Mouse (Mus musculus) spleen, adult 2 months (tissue): ENCODE measurements around the gene Sgta. TPM values are rescaled to one million over a fixed set of nuclear protein-coding genes. Genes with fewer than 3 reads are reported as not detected.

Source experiments
- DNase-seq, 2 experiments: peaks; one replicate each; pipeline versions ENCODE4 v3.0.0 to v3.0.0-alpha.2; 2012 to 2021; ENCODE audit warnings: low spot score in 2 of 2, low read depth in 1 of 2
- H3K27ac ChIP-seq: fragments of 200-500 bp; 2 replicates; pipeline ENCODE4 v1.5.1; 2012; ENCODE audit warnings: low read length, inconsistent platforms; ENCODE audit not compliant: insufficient read depth
- H3K27me3 ChIP-seq: fragments of 200-500 bp; 2 replicates; pipeline ENCODE4 v1.6.1; 2012; ENCODE audit warnings: mild to moderate bottlenecking, moderate library complexity, low read length, inconsistent platforms; ENCODE audit not compliant: control insufficient read depth, insufficient read depth
- H3K36me3 ChIP-seq: fragments of 200-500 bp; 2 replicates; pipeline ENCODE4 v1.6.1; 2012; ENCODE audit warnings: mild to moderate bottlenecking, low read length, inconsistent platforms; ENCODE audit not compliant: control insufficient read depth, insufficient read depth
- H3K4me1 ChIP-seq: fragments of 200-500 bp; 2 replicates; pipeline ENCODE4 v1.6.1; 2011; ENCODE audit warnings: inconsistent platforms; ENCODE audit not compliant: control insufficient read depth, insufficient read depth, insufficient read length
- H3K4me3 ChIP-seq: fragments of 200-500 bp; 2 replicates; pipeline ENCODE4 v1.5.1; 2011; ENCODE audit warnings: mild to moderate bottlenecking, inconsistent platforms; ENCODE audit not compliant: insufficient read depth, insufficient read length; ENCODE audit errors: extremely low read depth
- CTCF ChIP-seq: fragments of 200-500 bp; IDR thresholded peaks from 2 replicates; pipeline ENCODE4 v1.5.1; 2011; ENCODE audit warnings: mild to moderate bottlenecking, inconsistent platforms; ENCODE audit not compliant: insufficient read depth, insufficient read length, insufficient replicate concordance; ENCODE audit errors: extremely low read depth
- POLR2A ChIP-seq: fragments of 200-500 bp; IDR thresholded peaks from 2 replicates; pipeline ENCODE4 v1.6.1; 2011; ENCODE audit warnings: low read depth, low read length, inconsistent platforms
- whole genome bisulfite sequencing: fragments of 180-500 bp; shearing (Covaris S2); methylation state at CpG from one replicate; pipeline ENCODE4 v1.1.7; 2018; 5-methylcytosine and 5-hydroxymethylcytosine counted together
- polyA plus RNA-seq: library from polyadenylated mRNA; depleted of rRNA; stranded (reverse); fragments of >200 nt; gene quantifications from 2 replicates; pipeline ENCODE4 v1.2.3, GENCODE M21; 2012

Gene Sgta
- polyA plus RNA-seq, 1 experiment, result 88.8 TPM

DNA sequence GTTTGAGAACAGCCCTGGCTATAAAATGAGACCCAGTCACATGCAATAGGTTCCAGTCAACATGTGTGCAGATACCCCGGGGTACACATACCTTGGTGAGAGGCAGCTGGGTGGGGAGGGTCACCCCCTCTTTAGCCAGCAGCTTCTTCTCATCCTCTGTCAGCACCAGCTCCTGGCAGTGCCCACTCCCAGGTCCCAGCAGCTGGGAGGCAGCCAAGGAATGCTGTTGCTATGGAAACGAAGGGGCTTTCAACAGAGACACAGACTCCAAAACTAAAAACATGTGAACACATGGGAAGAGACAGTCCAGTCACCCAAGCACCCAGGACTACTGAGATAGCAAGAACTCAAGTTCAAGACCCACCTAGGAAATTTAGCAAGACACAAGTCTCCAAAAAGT lies 29.2 kb upstream of the Sgta start:
- DNase-seq, result no peak
- H3K27ac ChIP-seq, result no peak overlapping the region
- no peaks in the 10 kb centered on the region for H3K27me3 ChIP-seq
- H3K4me1 ChIP-seq, result no peaks in the 10 kb centered on the region
- no peak overlapping the region for H3K4me3 ChIP-seq
- TF ChIP-seq POLR2A (no peak), CTCF (no peak)
- WGBS, result 61% methylated on average over 2 of the region's 2 CpGs
- no peaks in the 10 kb centered on the region for H3K36me3 ChIP-seq

DNA sequence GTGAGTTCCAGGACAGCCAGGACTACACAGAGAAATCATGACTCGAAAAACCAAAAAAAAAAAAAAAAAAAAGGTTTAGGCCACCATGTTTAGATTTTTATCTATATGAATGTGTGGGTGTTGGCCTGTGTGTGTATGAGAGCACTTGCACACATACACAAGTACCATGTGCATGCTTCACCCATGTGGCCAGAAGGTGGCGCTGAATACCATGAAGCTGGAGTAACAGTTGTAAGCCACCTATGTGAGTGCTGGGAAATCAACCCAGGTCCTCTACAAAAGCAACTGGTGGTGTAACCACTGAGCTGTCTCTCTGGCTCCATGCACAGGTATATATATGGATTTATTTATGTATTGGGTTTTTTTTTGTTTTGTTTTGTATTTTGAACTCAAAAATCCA lies 27.0 kb upstream of the Sgta start:
- Histone ChIP-seq H3K27me3 (no peaks in the 10 kb centered on the region), H3K4me1 (no peaks in the 10 kb centered on the region), H3K36me3 (no peaks in the 10 kb centered on the region), H3K4me3 (no peak overlapping the region), H3K27ac (no peak overlapping the region)
- WGBS, result 59% methylated on average over 2 of the region's 2 CpGs
- TF ChIP-seq CTCF (peak; percentile 10; the same call in 1 of the 2 replicates), POLR2A (no peak)
- peak in 1 of 2 experiments; percentile 34 for DNase-seq

DNA sequence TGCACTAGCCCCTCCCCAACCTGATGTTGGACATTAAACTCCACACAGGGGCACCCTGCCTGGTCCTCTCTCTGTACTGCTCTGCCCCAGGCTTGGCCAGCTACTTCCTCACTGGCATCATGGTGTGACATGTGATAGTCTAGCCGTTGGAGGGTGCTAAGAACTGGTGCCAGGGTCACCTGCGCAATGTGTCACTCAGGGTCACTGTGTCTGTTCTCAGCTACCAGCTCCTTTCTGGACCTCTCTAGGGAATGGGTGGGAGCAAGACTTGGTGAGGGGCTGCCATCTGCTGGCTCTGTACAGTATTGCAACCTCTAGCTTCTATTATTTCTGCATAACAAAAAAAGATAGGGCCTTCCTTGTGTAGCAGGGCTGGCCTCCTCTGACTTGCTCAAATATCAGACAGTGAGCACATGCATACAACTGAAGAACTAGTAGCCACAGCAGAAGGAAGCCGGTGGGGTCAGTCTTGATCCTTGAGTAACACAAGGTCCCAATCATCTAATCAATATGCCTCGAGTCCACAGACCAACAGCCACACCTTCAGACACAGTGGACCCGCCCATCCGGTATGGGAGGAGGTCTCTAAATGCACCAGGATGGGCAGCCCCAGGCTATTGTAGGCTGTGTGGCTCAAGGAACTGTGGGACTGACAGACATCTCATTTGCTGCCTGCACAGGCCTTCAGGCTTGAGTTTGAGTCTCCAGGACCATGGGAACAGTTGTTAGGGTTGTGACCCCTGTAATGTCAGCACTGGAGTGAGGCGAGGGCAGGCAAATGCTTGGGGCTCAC lies 22.4 kb upstream of the Sgta start:
- peak; percentile 35 to 66 for DNase-seq
- TF ChIP-seq CTCF (peak; percentile 84; the same call in 1 of the 2 replicates), POLR2A (no peak)
- no peak overlapping the region for H3K4me3 ChIP-seq
- 77% methylated on average over 7 of the region's 7 CpGs for WGBS
- no peak overlapping the region for H3K27ac ChIP-seq
- no peaks in the 10 kb centered on the region for H3K27me3 ChIP-seq
- H3K36me3 ChIP-seq, result peaks cover 1% of the 10 kb centered on the region; the same call in 1 of the 2 replicates
- no peaks in the 10 kb centered on the region; the same call in 1 of the 2 replicates for H3K4me1 ChIP-seq

DNA sequence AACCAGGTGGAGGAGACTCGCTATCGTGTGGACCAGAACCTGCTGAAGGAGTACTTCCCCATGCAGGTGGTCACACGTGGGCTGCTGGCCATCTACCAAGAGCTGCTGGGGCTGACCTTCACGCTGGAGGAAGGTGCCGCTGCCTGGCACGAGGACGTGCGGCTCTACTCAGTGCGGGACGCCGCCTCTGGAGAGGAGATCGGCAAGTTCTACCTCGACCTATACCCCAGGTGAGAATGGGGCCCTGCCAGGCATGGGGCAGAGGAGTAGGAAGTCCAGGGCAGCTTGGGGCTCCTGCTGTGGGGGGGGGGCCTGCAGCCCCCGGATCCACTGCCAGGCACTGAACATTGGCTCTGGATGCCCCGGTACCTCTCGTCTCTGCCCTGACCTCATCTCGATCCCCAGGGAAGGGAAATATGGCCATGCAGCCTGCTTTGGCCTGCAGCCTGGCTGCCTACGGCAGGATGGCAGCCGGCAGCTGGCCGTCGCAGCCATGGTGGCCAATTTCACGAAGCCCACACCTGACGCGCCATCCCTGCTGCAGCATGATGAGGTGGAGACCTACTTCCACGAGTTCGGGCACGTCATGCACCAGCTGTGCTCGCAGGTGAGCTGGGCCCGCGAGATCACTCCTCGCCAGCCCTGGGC lies 20.2 kb upstream of the Sgta start:
- 96% methylated on average over 31 of the region's 31 CpGs for WGBS
- no peak for DNase-seq
- peaks cover 1% of the 10 kb centered on the region; the same call in 1 of the 2 replicates for H3K36me3 ChIP-seq
- TF ChIP-seq POLR2A (no peak), CTCF (no peak)
- no peak overlapping the region for H3K4me3 ChIP-seq
- no peaks in the 10 kb centered on the region; the same call in 1 of the 2 replicates for H3K4me1 ChIP-seq
- H3K27ac ChIP-seq, result no peak overlapping the region
- H3K27me3 ChIP-seq, result no peaks in the 10 kb centered on the region

DNA sequence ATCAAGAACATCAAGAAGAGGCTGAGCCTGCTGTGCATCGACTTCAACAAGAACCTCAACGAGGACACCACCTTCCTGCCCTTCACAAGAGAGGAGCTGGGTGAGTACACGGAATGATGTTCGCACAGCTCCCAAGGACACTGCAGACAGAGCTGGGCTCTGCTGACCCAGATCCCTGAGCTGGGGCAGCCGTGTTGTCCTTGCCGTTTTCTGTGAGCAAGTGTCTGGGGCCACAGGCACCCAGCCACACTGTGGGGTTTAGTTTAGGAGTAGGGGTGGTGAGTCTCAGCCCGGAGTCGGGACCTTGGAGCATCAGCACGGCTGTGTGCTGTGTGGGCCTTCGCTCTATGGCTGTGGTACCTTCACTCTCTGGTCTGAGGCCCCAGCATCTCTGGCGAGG lies 17.9 kb upstream of the Sgta start:
- TF ChIP-seq POLR2A (no peak), CTCF (no peak)
- H3K4me3 ChIP-seq, result no peak overlapping the region
- H3K27ac ChIP-seq, result no peak overlapping the region
- 86% methylated on average over 11 of the region's 11 CpGs for WGBS
- DNase-seq, result no peak
- no peaks in the 10 kb centered on the region for H3K27me3 ChIP-seq
- peaks cover 1% of the 10 kb centered on the region; the same call in 1 of the 2 replicates for H3K36me3 ChIP-seq
- H3K4me1 ChIP-seq, result no peaks in the 10 kb centered on the region; the same call in 1 of the 2 replicates

DNA sequence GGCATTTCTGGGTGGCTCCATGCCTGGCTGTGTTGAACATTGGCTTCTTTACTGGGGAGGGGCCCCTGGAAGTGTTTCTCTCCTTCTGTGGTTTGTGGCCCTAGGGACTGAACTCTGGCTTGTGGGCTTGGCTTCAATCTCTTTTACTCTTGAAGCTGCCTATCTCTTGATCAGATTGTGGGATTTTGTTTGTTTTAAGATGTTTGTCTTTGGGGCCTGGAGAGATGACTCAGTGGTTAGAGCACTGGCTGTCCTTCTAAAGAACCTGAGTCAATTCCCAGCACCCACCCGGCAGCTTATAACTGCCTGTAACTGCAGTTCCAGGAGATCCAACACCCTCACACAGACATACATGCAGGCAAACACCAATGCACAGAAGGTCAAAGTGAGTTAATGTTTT lies 16.4 kb upstream of the Sgta start:
- no peak for DNase-seq
- no peaks in the 10 kb centered on the region for H3K27me3 ChIP-seq
- 94% methylated on average over 1 of the region's 1 CpGs for WGBS
- TF ChIP-seq POLR2A, result no peak
- TF ChIP-seq CTCF, result no peak
- no peak overlapping the region for H3K27ac ChIP-seq
- H3K4me1 ChIP-seq, result no peaks in the 10 kb centered on the region; the same call in 1 of the 2 replicates
- H3K36me3 ChIP-seq, result peaks cover 1% of the 10 kb centered on the region; the same call in 1 of the 2 replicates
- no peak overlapping the region for H3K4me3 ChIP-seq
